Mouse (Mus musculus) ES-E14 (cell line): ENCODE measurements around the gene Dnajb3. TPM values are rescaled to one million over a fixed set of nuclear protein-coding genes. Genes with fewer than 3 reads are reported as not detected.

Source experiments
- DNase-seq: peaks from one replicate; pipeline ENCODE4 v3.0.0-alpha.2; 2013; ENCODE audit warnings: low read depth, low spot score
- H3K27ac ChIP-seq: 2 replicates; pipeline ENCODE4 v1.5.1; 2012; ENCODE audit warnings: low read depth, mild to moderate bottlenecking, low read length, moderate library complexity, mixed read lengths; ENCODE audit not compliant: poor library complexity, insufficient read depth, severe bottlenecking
- H3K36me3 ChIP-seq: 2 replicates; pipeline ENCODE4 v1.6.1; 2012; ENCODE audit warnings: mild to moderate bottlenecking, low read length, moderate library complexity, mixed read lengths; ENCODE audit not compliant: control insufficient read depth, poor library complexity, insufficient read depth, severe bottlenecking
- H3K4me1 ChIP-seq, 2 experiments: fragments of 150-350 bp in 1 of 2; sonication (generic) in 1 of 2; 2 replicates each; pipeline ENCODE4 v1.6.1; 2012; ENCODE audit warnings: low read length in 2 of 2, mild to moderate bottlenecking in 1 of 2, mixed read lengths in 1 of 2; ENCODE audit not compliant: control insufficient read depth in 2 of 2, insufficient read depth in 2 of 2, poor library complexity in 1 of 2
- H3K4me3 ChIP-seq, 2 experiments: fragments of 150-350 bp in 1 of 2; sonication (generic) in 1 of 2; 2 replicates each; pipeline ENCODE4 v1.5.1; 2012; ENCODE audit warnings: low read length in 2 of 2, low read depth in 1 of 2, mild to moderate bottlenecking in 1 of 2, mixed read lengths in 1 of 2; ENCODE audit not compliant: insufficient read depth in 1 of 2, poor library complexity in 1 of 2, severe bottlenecking in 1 of 2
- H3K9ac ChIP-seq: 2 replicates; pipeline ENCODE4 v1.6.1; 2012; ENCODE audit warnings: low read depth, mild to moderate bottlenecking, low read length, mixed read lengths; ENCODE audit not compliant: poor library complexity, insufficient read depth, severe bottlenecking
- H3K9me3 ChIP-seq: fragments of 150-350 bp; sonication (generic); 2 replicates; pipeline ENCODE4 v1.6.1; 2012; ENCODE audit warnings: low read depth, mild to moderate bottlenecking, low read length; ENCODE audit not compliant: control insufficient read depth, insufficient read depth
- CHD2 ChIP-seq: IDR thresholded peaks from 2 replicates; pipeline ENCODE4 v1.6.1; 2014; ENCODE audit warnings: mild to moderate bottlenecking, low read depth, low read length, inconsistent platforms
- HCFC1 ChIP-seq: IDR thresholded peaks from 2 replicates; pipeline ENCODE4 v1.6.1; 2012; ENCODE audit warnings: low read length, inconsistent platforms, borderline replicate concordance; ENCODE audit not compliant: insufficient read depth
- MAFK ChIP-seq: IDR thresholded peaks from 2 replicates; pipeline ENCODE4 v1.6.1; 2014; ENCODE audit warnings: mild to moderate bottlenecking, low read depth, low read length, inconsistent platforms; ENCODE audit not compliant: insufficient read depth
- ZC3H11A ChIP-seq: IDR thresholded peaks from 2 replicates; pipeline ENCODE4 v1.6.1; 2012; ENCODE audit warnings: low read depth, mild to moderate bottlenecking, inconsistent platforms, low read length, borderline replicate concordance
- ZNF384 ChIP-seq: IDR thresholded peaks from 2 replicates; pipeline ENCODE4 v1.6.1; 2012; ENCODE audit warnings: low read depth, low read length, inconsistent platforms
- in situ Hi-C, 2 experiments: fragments of 600-800 bp; cut with MboI; formaldehyde crosslinking; loops; one replicate each; pipeline ENCODE4 v1.15.1; 2025; ENCODE audit warnings: low sequenced_read_pairs in 2 of 2, inconsistent platforms in 1 of 2; ENCODE audit not compliant: unreplicated experiment in 2 of 2
- total RNA-seq: library from RNA; depleted of rRNA; stranded (reverse); fragments of 300-350 nt; gene quantifications from 2 replicates; pipeline ENCODE4 v1.2.3, GENCODE M21; 2012

Dnajb3 gene
- total RNA-seq, 1 experiment: 1.8 TPM

GRCm38 (mm10) chr1:88212341-88213045 lies 6.9 kb upstream of the Dnajb3 start:
- no peak overlapping the region for H3K9ac ChIP-seq
- DNase-seq: no peak
- H3K36me3 ChIP-seq: no peaks in the 10 kb centered on the region
- no peak overlapping the region for H3K4me3 ChIP-seq
- TF ChIP-seq ZNF384: no peak
- no peak for TF ChIP-seq ZC3H11A
- no peak for TF ChIP-seq HCFC1
- TF ChIP-seq MAFK: no peak
- TF ChIP-seq CHD2: no peak
- H3K9me3 ChIP-seq: no peaks in the 10 kb centered on the region
- H3K4me1 ChIP-seq: no peaks in the 10 kb centered on the region
- in situ Hi-C loops: no loop called here
- H3K27ac ChIP-seq: no peak overlapping the region

GRCm38 (mm10) chr1:88211812-88212211 lies 6.2 kb upstream of the Dnajb3 start, which contains the start of gene Ugt1a1:
TSS of gene Ugt1a1 (plus strand) at chr1:88211959.
- Histone ChIP-seq H3K4me1 (no peaks in the 10 kb centered on the region), H3K9me3 (no peaks in the 10 kb centered on the region), H3K36me3 (no peaks in the 10 kb centered on the region), H3K27ac (no peak within 1 kb of the TSS), H3K4me3 (no peak within 1 kb of the TSS), H3K9ac (no peak within 1 kb of the TSS)
- TF ChIP-seq ZC3H11A (no peak), ZNF384 (no peak), CHD2 (no peak), MAFK (no peak), HCFC1 (no peak)
- in situ Hi-C loops: no loop called here
- no peak for DNase-seq

GRCm38 (mm10) chr1:88206843-88207479 lies 1.4 kb upstream of the Dnajb3 start:
- in situ Hi-C loops: no loop called here
- TF ChIP-seq MAFK: no peak
- no peak for TF ChIP-seq ZNF384
- H3K27ac ChIP-seq: no peak overlapping the region
- no peak overlapping the region for H3K4me3 ChIP-seq
- DNase-seq: no peak
- no peaks in the 10 kb centered on the region for H3K9me3 ChIP-seq
- H3K4me1 ChIP-seq: no peaks in the 10 kb centered on the region
- H3K9ac ChIP-seq: no peak overlapping the region
- H3K36me3 ChIP-seq: no peaks in the 10 kb centered on the region

- H3K4me3 ChIP-seq: no peak within 1 kb of the TSS
- in situ Hi-C loops: no loop called here
- TF ChIP-seq ZC3H11A: no peak
- no peak for TF ChIP-seq HCFC1
- TF ChIP-seq CHD2: no peak
- no peak for TF ChIP-seq MAFK
- H3K9ac ChIP-seq: no peak within 1 kb of the TSS
- H3K27ac ChIP-seq: no peak within 1 kb of the TSS
- DNase-seq: no peak
- H3K36me3 ChIP-seq: no peaks in the 10 kb centered on the region
- H3K9me3 ChIP-seq: no peaks in the 10 kb centered on the region
- H3K4me1 ChIP-seq: no peaks in the 10 kb centered on the region
These were observed 5.1 kb downstream of the Dnajb3 start, which contains the start of gene Ugt1a2 for GRCm38 (mm10) chr1:88200456-88200855. TSS of gene Ugt1a2 (plus strand) at chr1:88200601.

GRCm38 (mm10) chr1:88199996-88200395 lies 5.6 kb downstream of the Dnajb3 start:
- Histone ChIP-seq H3K4me1 (no peaks in the 10 kb centered on the region), H3K9ac (no peak overlapping the region), H3K4me3 (no peak overlapping the region), H3K9me3 (no peaks in the 10 kb centered on the region), H3K36me3 (no peaks in the 10 kb centered on the region), H3K27ac (no peak overlapping the region)
- no peak for DNase-seq
- in situ Hi-C loops: no loop called here
- TF ChIP-seq CHD2 (no peak), MAFK (no peak), ZC3H11A (no peak), HCFC1 (no peak), ZNF384 (no peak)
